Mouse (Mus musculus): ENCODE measurements around the gene Farp1.

DNA sequence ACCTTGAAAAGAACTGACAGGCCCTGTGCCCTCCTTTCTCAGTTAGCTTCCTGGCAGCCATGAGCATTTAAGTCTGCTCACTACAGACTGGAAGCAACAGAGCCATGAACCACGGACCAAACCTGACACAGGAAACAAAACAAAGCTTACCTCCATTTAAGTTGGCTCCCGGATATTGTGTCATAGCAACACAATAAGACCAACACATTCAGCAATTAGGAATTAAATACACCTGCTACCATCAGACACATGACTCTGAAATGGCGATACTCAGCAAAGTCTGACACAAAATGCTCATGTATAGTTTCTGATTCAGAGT lies 295.0 kb downstream of the Farp1 start:
- TF ChIP-seq CTCF (IDR thresholded peaks at IDR 0.05; ENCODE audit: low read depth, low read length) (no peak), POLR2A (IDR thresholded peaks at IDR 0.05; ENCODE audit: insufficient read depth, low read length) (no peak), EP300 (IDR thresholded peaks at IDR 0.05; ENCODE audit: insufficient read depth, low read depth, low read length) (no peak)
